Mouse (Mus musculus) central nervous system, embryonic 14 days (tissue): Measurements from ENCODE around the gene Dcp1b. TPM values are rescaled to one million over a fixed set of nuclear protein-coding genes. Genes with fewer than 3 reads are reported as not detected.

Source experiments
- polyA plus RNA-seq: library from polyadenylated mRNA; depleted of rRNA; stranded (reverse); fragments of >200 nt; gene quantifications from 2 replicates; pipeline ENCODE4 v1.2.3, GENCODE M21; 2012; rRNA removed

The Dcp1b gene
- polyA plus RNA-seq: 35.1 and 36.9 TPM in 2 replicates

GRCm38 (mm10) chr6:119175078-119175853 is at the start of gene Dcp1b:
Gene Dcp1b (plus strand): TSS chr6:119175253.

GRCm38 (mm10) chr6:119196382-119197305 is 21.6 kb downstream of the Dcp1b start, which contains the start of gene Cacna1c:
Gene Cacna1c (minus strand): TSS chr6:119196418.

GRCm38 (mm10) chr6:119236241-119236640 is 61.2 kb downstream of the Dcp1b start, which contains the start of gene Cacna2d4:
Gene Cacna2d4 (plus strand): TSS chr6:119236526.

Other genes with a start within 250 kb of the Dcp1b start
- gene Cacna1c, start 21.2 kb downstream of the Dcp1b start, polyA plus RNA-seq: 13.9 and 19.0 TPM in 2 replicates
- 0.35 and 0.37 TPM in 2 replicates for gene Cacna2d4, start 61.3 kb downstream of the Dcp1b start, polyA plus RNA-seq
- gene Lrtm2, start 155.5 kb downstream of the Dcp1b start, polyA plus RNA-seq: 6.8 and 7.2 TPM in 2 replicates
- gene Adipor2, start 242.5 kb downstream of the Dcp1b start, polyA plus RNA-seq: 40.3 and 44.1 TPM in 2 replicates